Mouse (Mus musculus): Measurements from ENCODE around the gene Aplp1. TPM values are rescaled to one million over a fixed set of nuclear protein-coding genes. Genes with fewer than 3 reads are reported as not detected.

The Aplp1 gene
- polyA plus RNA-seq, 1 experiment, result 9.5 TPM

GRCm38 (mm10) chr7:30434238-30434637 is 11.1 kb downstream of the Aplp1 start:
- no peaks in the 10 kb centered on the region for H3K4me1 ChIP-seq (ENCODE audit: control insufficient read depth, insufficient read depth, low read length)
- WGBS, result 3% methylated on average over 10 of the region's 10 CpGs
- no peak for DNase-seq
- no peak overlapping the region for H3K4me3 ChIP-seq (replicated peaks; ENCODE audit: extremely low read depth, low read depth, low read length)
- TF ChIP-seq POLR2A (IDR thresholded peaks at IDR 0.05; ENCODE audit: borderline replicate concordance, extremely low read depth, low read depth, low read length), result no peak
- TF ChIP-seq CTCF (IDR thresholded peaks at IDR 0.05; ENCODE audit: insufficient read depth, low read length), result no peak

DNA sequence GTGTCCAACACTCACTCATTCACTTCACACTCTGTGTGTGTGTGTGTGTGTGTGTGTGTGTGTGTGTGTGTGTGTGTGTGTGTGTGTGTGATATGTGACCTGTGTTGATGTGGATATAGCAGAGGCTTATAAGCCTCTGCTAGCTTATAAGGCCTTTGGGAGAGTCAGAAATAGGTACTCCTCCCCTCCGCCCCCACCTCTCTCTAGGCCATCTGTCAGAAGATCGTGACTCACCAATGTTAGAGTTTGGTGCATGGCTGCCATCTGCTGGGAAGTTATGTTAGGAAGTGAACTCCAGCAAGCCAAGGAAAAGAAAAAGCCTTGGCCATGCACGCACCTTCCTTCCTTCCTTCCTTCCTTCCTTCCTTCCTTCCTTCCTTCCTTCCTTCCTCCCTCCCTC is 13.5 kb downstream of the Aplp1 start:
- DNase-seq, result no peak
- Histone ChIP-seq H3K4me3 (replicated peaks; ENCODE audit: extremely low read depth, low read depth, low read length) (no peak overlapping the region), H3K4me1 (ENCODE audit: control insufficient read depth, insufficient read depth, low read length) (no peaks in the 10 kb centered on the region)
- 7% methylated on average over 3 of the region's 3 CpGs for WGBS
- TF ChIP-seq CTCF (IDR thresholded peaks at IDR 0.05; ENCODE audit: insufficient read depth, low read length) (0 out of 2 replicates have a peak, but pooled peaks have one; percentile 25), POLR2A (IDR thresholded peaks at IDR 0.05; ENCODE audit: borderline replicate concordance, extremely low read depth, low read depth, low read length) (no peak)

- Histone ChIP-seq H3K4me1 (ENCODE audit: control insufficient read depth, insufficient read depth, low read length) (no peaks in the 10 kb centered on the region), H3K4me3 (replicated peaks; ENCODE audit: extremely low read depth, low read depth, low read length) (no peak overlapping the region)
- TF ChIP-seq CTCF (IDR thresholded peaks at IDR 0.05; ENCODE audit: insufficient read depth, low read length) (no peak), POLR2A (IDR thresholded peaks at IDR 0.05; ENCODE audit: borderline replicate concordance, extremely low read depth, low read depth, low read length) (no peak)
- no peak for DNase-seq
- WGBS, result 34% methylated on average over 2 of the region's 2 CpGs
These were observed 15.1 kb downstream of the Aplp1 start for GRCm38 (mm10) chr7:30430191-30430590.

- TF ChIP-seq POLR2A (IDR thresholded peaks at IDR 0.05; ENCODE audit: borderline replicate concordance, extremely low read depth, low read depth, low read length) (no peak), CTCF (IDR thresholded peaks at IDR 0.05; ENCODE audit: insufficient read depth, low read length) (no peak)
- DNase-seq, result no peak
- no peaks in the 10 kb centered on the region for H3K4me1 ChIP-seq (ENCODE audit: control insufficient read depth, insufficient read depth, low read length)
- no peak overlapping the region for H3K4me3 ChIP-seq (replicated peaks; ENCODE audit: extremely low read depth, low read depth, low read length)
These were observed 16.0 kb downstream of the Aplp1 start for GRCm38 (mm10) chr7:30429327-30429726.

GRCm38 (mm10) chr7:30423071-30423641 is 22.2 kb downstream of the Aplp1 start:
- Histone ChIP-seq H3K4me3 (replicated peaks; ENCODE audit: extremely low read depth, low read depth, low read length) (peak overlapping the region; percentile 67), H3K4me1 (ENCODE audit: control insufficient read depth, insufficient read depth, low read length) (no peaks in the 10 kb centered on the region; the same call in 1 of the 2 replicates)
- DNase-seq, result peak; percentile 35
- 0 out of 2 replicates have a peak, but pooled peaks have one; percentile 4 for TF ChIP-seq POLR2A (IDR thresholded peaks at IDR 0.05; ENCODE audit: borderline replicate concordance, extremely low read depth, low read depth, low read length)
- TF ChIP-seq CTCF (IDR thresholded peaks at IDR 0.05; ENCODE audit: insufficient read depth, low read length), result no peak
- WGBS, result 13% methylated on average over 23 of the region's 23 CpGs

DNA sequence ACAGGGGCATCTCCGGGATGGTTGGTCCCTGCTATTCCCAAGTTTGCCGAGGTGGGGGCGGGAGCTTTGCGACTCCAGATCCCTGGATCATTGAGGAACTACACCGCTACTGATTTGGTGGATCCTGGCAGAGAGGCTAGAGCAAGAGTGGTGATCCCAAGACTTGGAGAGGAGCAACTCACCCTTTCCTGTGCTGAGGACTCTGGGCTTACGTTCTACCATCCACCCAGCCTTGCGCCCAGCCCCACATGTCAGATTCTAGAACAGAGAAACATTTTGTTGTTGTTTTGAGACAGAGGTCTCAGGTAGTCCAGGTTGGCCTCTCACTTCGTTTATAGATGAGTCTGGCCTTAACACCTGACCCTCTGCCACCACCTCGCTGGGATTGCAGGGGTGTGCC is 22.8 kb downstream of the Aplp1 start:
- H3K4me1 ChIP-seq (ENCODE audit: control insufficient read depth, insufficient read depth, low read length), result no peaks in the 10 kb centered on the region; the same call in 1 of the 2 replicates
- WGBS, result 4% methylated on average over 9 of the region's 9 CpGs
- no peak for TF ChIP-seq POLR2A (IDR thresholded peaks at IDR 0.05; ENCODE audit: borderline replicate concordance, extremely low read depth, low read depth, low read length)
- TF ChIP-seq CTCF (IDR thresholded peaks at IDR 0.05; ENCODE audit: insufficient read depth, low read length), result no peak
- no peak for DNase-seq
- H3K4me3 ChIP-seq (replicated peaks; ENCODE audit: extremely low read depth, low read depth, low read length), result peak overlapping the region; percentile 67

DNA sequence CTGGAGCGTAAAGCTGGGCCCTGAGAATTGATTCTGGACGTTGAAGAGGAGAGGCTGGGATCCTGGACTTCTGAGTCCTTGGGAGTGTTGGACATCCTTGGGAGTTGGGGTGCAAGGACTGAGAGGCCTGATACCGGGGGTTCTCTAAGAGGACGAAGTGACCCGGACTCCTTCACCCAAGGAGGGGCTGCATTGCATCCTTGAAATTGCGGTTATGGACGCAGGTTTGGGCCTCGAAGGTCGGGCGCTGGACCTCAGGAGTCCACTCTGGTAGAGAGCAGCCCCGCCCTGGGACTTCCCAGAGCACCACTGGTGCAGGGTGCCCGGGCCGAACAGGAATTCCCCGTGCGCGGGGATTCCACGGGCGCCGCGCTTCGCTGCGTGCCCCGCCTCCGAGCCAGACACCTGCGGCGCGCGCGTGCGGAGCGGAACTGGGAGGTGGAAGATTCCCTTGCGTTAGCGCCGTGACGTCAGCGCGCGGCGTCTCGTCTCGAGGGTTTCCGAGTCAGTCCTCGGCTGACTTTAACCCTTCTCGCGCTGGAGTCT is 23.4 kb downstream of the Aplp1 start:
- no peak for TF ChIP-seq CTCF (IDR thresholded peaks at IDR 0.05; ENCODE audit: insufficient read depth, low read length)
- peak; percentile 36; the same call in 1 of the 2 replicates for TF ChIP-seq POLR2A (IDR thresholded peaks at IDR 0.05; ENCODE audit: borderline replicate concordance, extremely low read depth, low read depth, low read length)
- Histone ChIP-seq H3K4me3 (replicated peaks; ENCODE audit: extremely low read depth, low read depth, low read length) (peak overlapping the region; percentile 67), H3K4me1 (ENCODE audit: control insufficient read depth, insufficient read depth, low read length) (no peaks in the 10 kb centered on the region; the same call in 1 of the 2 replicates)
- peak; percentile 80 for DNase-seq
- under 1% methylated on average over 45 of the region's 45 CpGs for WGBS

GRCm38 (mm10) chr7:30421175-30421889 is 24.0 kb downstream of the Aplp1 start, which contains the start of gene Nfkbid:
Nfkbid (plus strand) TSS chr7:30421732.
- 5% methylated on average over 31 of the region's 31 CpGs for WGBS
- peak; percentile 76 for DNase-seq
- Histone ChIP-seq H3K4me3 (replicated peaks; ENCODE audit: extremely low read depth, low read depth, low read length) (peak within 1 kb of the TSS; percentile 67), H3K4me1 (ENCODE audit: control insufficient read depth, insufficient read depth, low read length) (no peaks in the 10 kb centered on the region; the same call in 1 of the 2 replicates)
- TF ChIP-seq POLR2A (IDR thresholded peaks at IDR 0.05; ENCODE audit: borderline replicate concordance, extremely low read depth, low read depth, low read length), result no peak
- TF ChIP-seq CTCF (IDR thresholded peaks at IDR 0.05; ENCODE audit: insufficient read depth, low read length), result no peak

DNA sequence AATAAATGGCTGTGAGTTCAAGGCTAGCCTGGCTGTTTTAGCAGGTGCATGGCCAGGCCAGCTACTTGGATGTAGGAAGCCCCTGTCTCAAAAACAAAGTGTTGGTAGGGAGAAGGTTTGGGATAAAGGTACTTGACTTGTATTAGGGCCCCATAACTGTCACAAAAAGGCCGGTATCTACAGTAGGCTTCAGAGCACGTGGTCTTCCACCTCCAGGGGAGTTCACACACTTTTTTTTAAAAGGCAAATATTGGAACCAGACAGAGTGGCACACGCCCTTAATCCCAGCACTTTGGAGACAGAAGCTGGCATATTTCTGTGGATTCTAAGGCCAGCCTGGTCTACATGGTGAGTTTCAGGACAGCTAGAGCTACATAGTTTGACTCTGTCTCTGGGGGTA is 24.7 kb downstream of the Aplp1 start:
- no peaks in the 10 kb centered on the region; the same call in 1 of the 2 replicates for H3K4me1 ChIP-seq (ENCODE audit: control insufficient read depth, insufficient read depth, low read length)
- WGBS, result 56% methylated on average over 3 of the region's 3 CpGs
- no peak for DNase-seq
- TF ChIP-seq CTCF (IDR thresholded peaks at IDR 0.05; ENCODE audit: insufficient read depth, low read length), result no peak
- no peak for TF ChIP-seq POLR2A (IDR thresholded peaks at IDR 0.05; ENCODE audit: borderline replicate concordance, extremely low read depth, low read depth, low read length)
- no peak overlapping the region for H3K4me3 ChIP-seq (replicated peaks; ENCODE audit: extremely low read depth, low read depth, low read length)

Measured in lung, adult 2 months (tissue).